Mouse (Mus musculus): Measurements from ENCODE around the gene Car3. TPM values are rescaled to one million over a fixed set of nuclear protein-coding genes. Genes with fewer than 3 reads are reported as not detected.
"Not testable (repeated sequence)": the region's sequence is repeated elsewhere in the genome, so short reads cannot be mapped to it uniquely, and the experiment has no call there.

Car3 gene
- polyA plus RNA-seq (2015; fragmentation: Nextera tagmentation; extraction: Ambion mirVana) = 2.4 and 5.9 TPM in 2 replicates

DNA sequence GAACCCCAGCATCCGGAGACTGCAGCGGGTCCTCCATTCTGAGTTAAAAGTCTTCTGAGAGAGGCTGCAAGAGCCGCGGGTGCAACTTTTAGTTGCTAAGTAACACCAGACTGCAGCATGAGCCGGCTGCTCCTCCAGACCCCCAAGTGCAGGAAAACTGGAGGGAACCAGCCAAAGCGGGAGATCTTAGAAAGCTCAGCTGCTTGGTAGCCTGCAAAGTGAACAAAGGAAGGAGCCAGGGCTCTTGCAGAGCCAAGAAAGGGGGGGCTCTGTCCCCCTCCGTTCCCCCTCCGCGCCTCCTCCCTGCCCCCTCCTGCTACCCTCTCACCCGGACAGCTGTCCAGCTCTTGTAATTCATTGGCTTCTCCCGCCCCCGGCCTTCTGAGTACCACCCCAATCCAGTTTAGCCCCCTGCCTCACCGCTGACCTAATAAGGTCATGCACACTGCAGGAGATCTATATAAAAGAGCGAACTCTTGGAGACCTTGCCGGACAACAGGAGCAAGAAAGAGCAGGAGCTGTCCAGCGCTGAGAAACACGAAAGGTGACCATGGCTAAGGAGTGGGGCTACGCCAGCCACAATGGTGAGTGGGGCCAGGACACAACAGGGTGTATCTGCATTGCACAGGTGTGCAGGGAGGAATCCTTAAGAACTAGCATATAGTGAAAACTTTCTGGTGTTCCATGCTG lies at the start of gene Car3:
Gene Car3 (plus strand): TSS at position 491 of the 690 bp plus-strand sequence.
- H3K4me3 ChIP-seq (ENCODE audit: low read length) = peak within 1 kb of the TSS; percentile 40
- 0 out of 2 replicates have a peak, but pooled peaks cover 5% of the 10 kb centered on the region for H3K27me3 ChIP-seq (replicated peaks; ENCODE audit: control insufficient read depth, insufficient read depth, low read length)
- peak; percentile 63 for ATAC-seq
- WGBS = 3% methylated on average over 18 of the region's 18 CpGs
- no peaks in the 10 kb centered on the region for H3K36me3 ChIP-seq (ENCODE audit: control insufficient read depth, insufficient read depth, low read length)
- no peak within 1 kb of the TSS for H3K27ac ChIP-seq (ENCODE audit: low read length)
- peak within 1 kb of the TSS; percentile 49 for H3K9ac ChIP-seq (ENCODE audit: low read depth, low read length)
- H3K9me3 ChIP-seq (ENCODE audit: control insufficient read depth, low read length) = no peaks in the 10 kb centered on the region
- H3K4me2 ChIP-seq (ENCODE audit: low read depth, low read length) = peak within 1 kb of the TSS; percentile 55
- 0 out of 2 replicates have a peak, but pooled peaks cover 3% of the 10 kb centered on the region for H3K4me1 ChIP-seq (ENCODE audit: control insufficient read depth, insufficient read depth, low read length)

- not testable (repeated sequence) for H3K4me3 ChIP-seq (ENCODE audit: low read length); H3K36me3 ChIP-seq (ENCODE audit: control insufficient read depth, insufficient read depth, low read length); H3K4me2 ChIP-seq (ENCODE audit: low read depth, low read length); ATAC-seq; H3K4me1 ChIP-seq (ENCODE audit: control insufficient read depth, insufficient read depth, low read length); H3K9ac ChIP-seq (ENCODE audit: low read depth, low read length); H3K27ac ChIP-seq (ENCODE audit: low read length); H3K9me3 ChIP-seq (ENCODE audit: control insufficient read depth, low read length); H3K27me3 ChIP-seq (replicated peaks; ENCODE audit: control insufficient read depth, insufficient read depth, low read length)
- WGBS = 41% methylated on average over 1 of the region's 1 CpGs
Observed at GRCm38 (mm10) chr3:14815396-14815795, 47.9 kb upstream of the Car3 start.

- 71% methylated on average over 1 of the region's 1 CpGs for WGBS
- H3K27me3 ChIP-seq (replicated peaks; ENCODE audit: control insufficient read depth, insufficient read depth, low read length) = no peaks in the 10 kb centered on the region
Observed at GRCm38 (mm10) chr3:14819844-14820504, 43.3 kb upstream of the Car3 start.

GRCm38 (mm10) chr3:14828896-14829295 lies 34.4 kb upstream of the Car3 start:
- no peak overlapping the region for H3K9ac ChIP-seq (ENCODE audit: low read depth, low read length)
- no peaks in the 10 kb centered on the region for H3K36me3 ChIP-seq (ENCODE audit: control insufficient read depth, insufficient read depth, low read length)
- H3K4me3 ChIP-seq (ENCODE audit: low read length) = no peak overlapping the region
- H3K27me3 ChIP-seq (replicated peaks; ENCODE audit: control insufficient read depth, insufficient read depth, low read length) = no peaks in the 10 kb centered on the region
- H3K4me2 ChIP-seq (ENCODE audit: low read depth, low read length) = no peak overlapping the region
- H3K9me3 ChIP-seq (ENCODE audit: control insufficient read depth, low read length) = no peaks in the 10 kb centered on the region
- no peak overlapping the region for H3K27ac ChIP-seq (ENCODE audit: low read length)
- ATAC-seq = no peak
- H3K4me1 ChIP-seq (ENCODE audit: control insufficient read depth, insufficient read depth, low read length) = no peaks in the 10 kb centered on the region

More at GRCm38 (mm10) chr3:14819844-14820504, 43.3 kb upstream of the Car3 start:
- H3K36me3 ChIP-seq (ENCODE audit: control insufficient read depth, insufficient read depth, low read length) = no peaks in the 10 kb centered on the region
- no peak overlapping the region for H3K9ac ChIP-seq (ENCODE audit: low read depth, low read length)
- no peak overlapping the region for H3K4me3 ChIP-seq (ENCODE audit: low read length)
- no peaks in the 10 kb centered on the region for H3K4me1 ChIP-seq (ENCODE audit: control insufficient read depth, insufficient read depth, low read length)
- ATAC-seq = no peak
- H3K27ac ChIP-seq (ENCODE audit: low read length) = no peak overlapping the region
- no peaks in the 10 kb centered on the region for H3K9me3 ChIP-seq (ENCODE audit: control insufficient read depth, low read length)
- no peak overlapping the region for H3K4me2 ChIP-seq (ENCODE audit: low read depth, low read length)

DNA sequence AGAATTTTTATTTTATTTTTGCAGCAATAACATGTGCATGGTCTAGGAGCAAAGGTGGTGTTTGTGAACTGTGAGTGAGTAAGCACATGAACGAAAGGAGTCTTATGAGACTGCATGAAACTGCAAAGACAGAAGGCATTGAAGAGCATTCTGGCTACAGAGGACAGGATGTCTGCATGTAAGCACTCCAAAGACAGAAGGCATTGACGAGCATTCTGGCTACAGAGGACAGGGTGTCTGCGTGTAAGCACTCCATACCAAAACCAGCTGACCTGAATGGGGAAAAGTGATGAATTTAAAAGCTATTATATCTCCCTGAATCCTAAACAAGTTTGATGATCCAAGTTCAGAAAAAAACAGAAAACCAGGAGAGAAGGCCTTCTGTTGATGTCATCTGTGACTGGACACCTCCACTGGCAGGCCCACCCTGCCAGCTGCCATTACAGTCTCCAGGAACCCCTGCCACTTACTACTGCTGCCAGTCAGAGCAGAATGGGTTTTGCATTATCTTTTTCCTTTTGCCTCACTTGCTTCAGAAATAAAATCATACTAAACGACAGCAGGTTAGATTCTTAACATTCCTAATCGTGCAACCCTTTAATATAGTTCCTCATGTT lies 32.0 kb upstream of the Car3 start:
- Histone ChIP-seq H3K27ac (ENCODE audit: low read length) (no peak overlapping the region), H3K4me2 (ENCODE audit: low read depth, low read length) (no peak overlapping the region), H3K9ac (ENCODE audit: low read depth, low read length) (no peak overlapping the region), H3K27me3 (replicated peaks; ENCODE audit: control insufficient read depth, insufficient read depth, low read length) (no peaks in the 10 kb centered on the region), H3K4me1 (ENCODE audit: control insufficient read depth, insufficient read depth, low read length) (no peaks in the 10 kb centered on the region), H3K36me3 (ENCODE audit: control insufficient read depth, insufficient read depth, low read length) (no peaks in the 10 kb centered on the region), H3K4me3 (ENCODE audit: low read length) (no peak overlapping the region), H3K9me3 (ENCODE audit: control insufficient read depth, low read length) (no peaks in the 10 kb centered on the region)
- 76% methylated on average over 5 of the region's 5 CpGs for WGBS
- ATAC-seq = no peak

DNA sequence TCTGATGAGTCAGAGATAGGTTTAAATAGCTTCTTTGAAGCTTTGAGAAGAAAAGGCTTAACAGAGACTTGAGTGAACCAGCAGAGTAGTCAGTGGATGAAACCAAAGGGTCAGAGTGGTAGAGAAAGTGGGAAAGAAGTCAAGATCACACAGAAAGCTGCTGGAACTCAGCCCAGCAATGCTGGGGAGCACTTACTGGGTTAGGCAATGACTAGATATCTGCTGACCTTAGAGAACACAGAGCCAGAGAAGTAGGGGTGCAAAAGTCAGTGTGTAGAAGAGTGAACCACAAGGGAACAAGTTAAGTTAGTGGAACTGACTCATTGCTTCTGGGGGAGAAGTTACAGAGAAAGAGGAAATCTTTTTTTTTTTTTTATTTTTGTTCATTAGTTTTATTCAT lies 30.5 kb upstream of the Car3 start:
- no peak for ATAC-seq
- no peaks in the 10 kb centered on the region for H3K27me3 ChIP-seq (replicated peaks; ENCODE audit: control insufficient read depth, insufficient read depth, low read length)
- no peak overlapping the region for H3K4me2 ChIP-seq (ENCODE audit: low read depth, low read length)
- no peak overlapping the region for H3K27ac ChIP-seq (ENCODE audit: low read length)
- no peaks in the 10 kb centered on the region for H3K9me3 ChIP-seq (ENCODE audit: control insufficient read depth, low read length)
- H3K4me1 ChIP-seq (ENCODE audit: control insufficient read depth, insufficient read depth, low read length) = no peaks in the 10 kb centered on the region
- no peaks in the 10 kb centered on the region for H3K36me3 ChIP-seq (ENCODE audit: control insufficient read depth, insufficient read depth, low read length)
- no peak overlapping the region for H3K4me3 ChIP-seq (ENCODE audit: low read length)
- H3K9ac ChIP-seq (ENCODE audit: low read depth, low read length) = no peak overlapping the region

DNA sequence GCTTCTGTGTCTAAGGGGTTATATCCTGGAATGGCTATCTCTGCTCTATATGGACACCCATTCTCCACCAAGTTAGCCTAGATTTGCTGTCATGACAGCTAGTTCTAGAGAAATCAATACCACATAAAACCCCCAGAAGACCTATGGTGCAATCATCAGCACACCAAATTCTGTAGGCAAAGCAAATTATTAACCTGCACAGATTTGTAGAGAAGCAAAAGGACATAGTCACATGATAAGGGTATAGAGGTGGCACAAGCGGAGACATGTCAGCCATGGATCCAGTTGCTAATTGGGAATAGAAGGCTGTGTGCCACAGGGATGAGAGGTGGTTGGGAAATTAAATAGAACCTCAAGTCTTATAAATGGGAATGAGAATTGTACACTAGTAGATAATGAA lies 24.4 kb upstream of the Car3 start:
- H3K9me3 ChIP-seq (ENCODE audit: control insufficient read depth, low read length) = no peaks in the 10 kb centered on the region
- no peak overlapping the region for H3K4me2 ChIP-seq (ENCODE audit: low read depth, low read length)
- no peak overlapping the region for H3K4me3 ChIP-seq (ENCODE audit: low read length)
- 93% methylated on average over 1 of the region's 1 CpGs for WGBS
- no peaks in the 10 kb centered on the region for H3K27me3 ChIP-seq (replicated peaks; ENCODE audit: control insufficient read depth, insufficient read depth, low read length)
- H3K4me1 ChIP-seq (ENCODE audit: control insufficient read depth, insufficient read depth, low read length) = no peaks in the 10 kb centered on the region
- no peak overlapping the region for H3K27ac ChIP-seq (ENCODE audit: low read length)
- no peak for ATAC-seq
- H3K36me3 ChIP-seq (ENCODE audit: control insufficient read depth, insufficient read depth, low read length) = no peaks in the 10 kb centered on the region
- no peak overlapping the region for H3K9ac ChIP-seq (ENCODE audit: low read depth, low read length)

- no peaks in the 10 kb centered on the region for H3K9me3 ChIP-seq (ENCODE audit: control insufficient read depth, low read length)
- H3K36me3 ChIP-seq (ENCODE audit: control insufficient read depth, insufficient read depth, low read length) = no peaks in the 10 kb centered on the region
- 72% methylated on average over 3 of the region's 3 CpGs for WGBS
Observed at GRCm38 (mm10) chr3:14839466-14840118, 23.7 kb upstream of the Car3 start.

GRCm38 (mm10) chr3:14848587-14849254 lies 14.6 kb upstream of the Car3 start:
- Histone ChIP-seq H3K36me3 (ENCODE audit: control insufficient read depth, insufficient read depth, low read length) (no peaks in the 10 kb centered on the region), H3K9me3 (ENCODE audit: control insufficient read depth, low read length) (no peaks in the 10 kb centered on the region), H3K27ac (ENCODE audit: low read length) (no peak overlapping the region), H3K4me2 (ENCODE audit: low read depth, low read length) (no peak overlapping the region), H3K27me3 (replicated peaks; ENCODE audit: control insufficient read depth, insufficient read depth, low read length) (no peaks in the 10 kb centered on the region), H3K9ac (ENCODE audit: low read depth, low read length) (no peak overlapping the region), H3K4me3 (ENCODE audit: low read length) (no peak overlapping the region), H3K4me1 (ENCODE audit: control insufficient read depth, insufficient read depth, low read length) (no peaks in the 10 kb centered on the region)
- no peak for ATAC-seq
- WGBS = 87% methylated on average over 2 of the region's 2 CpGs

More at GRCm38 (mm10) chr3:14839466-14840118, 23.7 kb upstream of the Car3 start:
- no peak for ATAC-seq
- Histone ChIP-seq H3K9ac (ENCODE audit: low read depth, low read length) (no peak overlapping the region), H3K27ac (ENCODE audit: low read length) (no peak overlapping the region), H3K4me2 (ENCODE audit: low read depth, low read length) (no peak overlapping the region), H3K27me3 (replicated peaks; ENCODE audit: control insufficient read depth, insufficient read depth, low read length) (no peaks in the 10 kb centered on the region), H3K4me3 (ENCODE audit: low read length) (no peak overlapping the region), H3K4me1 (ENCODE audit: control insufficient read depth, insufficient read depth, low read length) (no peaks in the 10 kb centered on the region)

Measured in intestine, embryonic 16.5 days (tissue).